Mouse (Mus musculus): ENCODE measurements around the gene Gm37240. TPM values are rescaled to one million over a fixed set of nuclear protein-coding genes. Genes with fewer than 3 reads are reported as not detected.

Gm37240 gene
- total RNA-seq, 2 experiments from 2014 or later = 0.66 to 1.3 TPM

DNA sequence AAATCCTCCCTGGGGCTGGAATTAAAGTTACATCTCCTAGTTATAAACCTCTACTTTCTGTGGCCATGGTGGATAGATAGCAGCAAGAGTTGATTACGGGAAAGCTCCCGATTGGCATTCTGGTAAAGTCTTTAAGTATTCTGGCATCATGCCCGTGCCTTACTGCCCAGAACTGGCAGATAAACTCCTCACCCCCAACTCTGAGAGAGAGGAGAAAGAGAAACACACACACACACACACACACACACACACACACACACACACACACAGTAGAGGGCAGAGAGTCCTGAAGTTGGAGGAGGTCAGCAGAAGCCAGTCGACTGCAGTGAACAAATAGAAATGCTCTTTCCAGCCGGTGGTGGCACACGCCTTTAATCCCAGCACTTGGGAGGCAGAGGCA lies 1250.2 kb downstream of the Gm37240 start:
- intact Hi-C loops (cut with DNase I) = no loop called here
- DNase-seq (ENCODE audit: low spot score in 2 of 2) = no peak

DNA sequence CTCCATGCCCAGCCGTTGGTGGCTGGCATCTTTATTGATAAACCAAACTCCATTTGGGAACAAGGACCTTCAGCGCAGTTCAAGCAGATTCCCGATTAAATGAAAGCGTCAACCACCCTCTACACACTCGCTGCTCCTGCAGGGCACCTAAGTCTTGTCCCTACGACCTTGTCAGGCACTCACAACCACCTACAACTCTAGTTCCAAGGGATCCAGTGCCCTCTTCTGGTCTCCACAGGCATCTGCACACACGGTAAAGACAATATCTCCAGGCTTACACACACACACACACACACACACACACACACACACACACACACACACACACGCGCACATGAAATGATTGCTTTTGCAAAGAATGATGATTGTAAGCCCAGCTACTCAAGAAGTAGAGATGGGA lies 1255.7 kb downstream of the Gm37240 start:
- intact Hi-C loops (cut with DNase I) = no loop called here
- no peak for DNase-seq (ENCODE audit: low spot score in 2 of 2)

DNA sequence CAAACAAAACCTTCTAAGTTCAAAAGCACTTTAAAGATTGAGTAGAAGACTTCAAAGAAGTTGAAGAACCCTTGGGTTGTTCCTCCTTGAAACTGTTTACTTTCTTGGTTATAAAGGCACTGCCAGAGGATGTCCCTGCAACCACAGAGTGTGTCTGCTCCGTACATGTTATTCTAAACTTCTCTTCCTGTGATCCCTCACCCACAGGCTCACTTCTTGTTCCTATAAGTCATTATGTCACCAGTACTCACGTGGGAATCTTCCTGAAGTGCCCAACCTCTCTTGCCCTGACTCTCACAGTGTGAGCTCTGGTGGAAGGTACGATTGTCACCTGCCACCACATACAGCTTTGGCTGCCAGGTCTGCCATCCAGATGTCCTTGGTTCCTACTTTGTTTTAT lies 1265.3 kb downstream of the Gm37240 start:
- intact Hi-C loops (cut with DNase I) = no loop called here

DNA sequence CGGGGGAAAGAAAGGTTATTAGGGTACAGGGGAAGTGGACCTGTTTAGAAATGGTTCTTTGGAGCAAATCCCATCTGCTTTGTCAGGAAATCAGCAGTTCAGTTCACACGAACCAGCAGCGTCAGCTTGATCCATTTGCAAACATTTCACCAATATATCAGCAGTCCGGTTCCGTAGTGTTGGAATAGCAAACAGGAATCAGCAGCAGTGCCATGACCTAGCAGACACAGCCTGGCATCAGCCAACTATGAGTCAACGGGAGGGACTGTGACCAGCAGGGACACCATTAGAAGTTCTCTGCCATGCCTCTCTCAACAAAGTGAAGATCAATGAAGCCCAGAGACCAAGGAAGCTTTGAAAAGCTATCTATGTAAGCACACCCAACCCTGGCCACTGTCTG lies 1267.6 kb downstream of the Gm37240 start:
- intact Hi-C loops (cut with DNase I) = loop anchor here (10.0 kb wide), 2 partner anchors 225 to 265 kb away; no protein-coding TSS in a partner anchor
- no peak for DNase-seq (ENCODE audit: low spot score in 2 of 2)

More for the DNA sequence above, 1265.3 kb downstream of the Gm37240 start:
- no peak for DNase-seq (ENCODE audit: low spot score in 2 of 2)

DNA sequence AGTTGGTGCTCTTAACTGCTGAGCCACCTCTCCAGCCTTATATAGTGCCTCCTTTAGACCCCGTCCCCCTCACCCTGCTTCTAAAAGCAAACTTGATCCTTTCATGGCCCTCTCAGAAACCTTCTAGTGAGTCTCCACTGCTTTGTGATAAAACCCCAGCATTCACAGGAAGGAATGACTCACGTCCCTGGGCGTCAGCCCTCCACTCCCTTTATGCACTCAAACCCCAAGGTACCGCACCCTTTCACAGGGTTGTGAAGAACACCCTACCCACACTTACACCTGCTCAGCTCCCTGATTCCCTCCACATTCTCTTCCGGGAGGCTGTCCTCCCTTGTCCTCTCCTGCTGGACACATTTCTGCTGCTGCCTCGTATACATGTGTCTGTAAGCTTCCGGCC lies 1268.3 kb downstream of the Gm37240 start:
- DNase-seq (ENCODE audit: low spot score in 2 of 2) = no peak
- intact Hi-C loops (cut with DNase I) = loop anchor here (10.0 kb wide), 2 partner anchors 226 to 266 kb away; no protein-coding TSS in a partner anchor

DNA sequence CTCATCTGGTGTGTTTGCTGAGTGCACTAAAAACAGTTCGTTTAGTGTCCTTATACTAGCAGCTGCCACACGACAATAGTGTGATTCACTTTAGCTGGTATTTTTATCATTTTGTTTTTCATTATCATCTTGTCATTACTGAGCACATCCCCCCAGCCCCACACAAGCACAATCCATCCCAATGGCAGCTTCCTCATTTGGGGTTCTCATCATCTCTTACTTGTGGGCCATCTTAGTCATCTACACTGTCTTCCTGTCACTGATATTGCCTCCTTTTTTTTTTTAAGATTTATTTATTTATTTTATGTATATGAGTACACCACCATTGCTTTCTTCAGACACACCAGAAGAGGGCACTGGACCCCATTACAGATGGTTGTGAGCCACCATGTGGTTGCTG lies 1268.7 kb downstream of the Gm37240 start:
- DNase-seq (ENCODE audit: low spot score in 2 of 2) = no peak
- intact Hi-C loops (cut with DNase I) = loop anchor here (10.0 kb wide), 2 partner anchors 226 to 266 kb away; no protein-coding TSS in a partner anchor

DNA sequence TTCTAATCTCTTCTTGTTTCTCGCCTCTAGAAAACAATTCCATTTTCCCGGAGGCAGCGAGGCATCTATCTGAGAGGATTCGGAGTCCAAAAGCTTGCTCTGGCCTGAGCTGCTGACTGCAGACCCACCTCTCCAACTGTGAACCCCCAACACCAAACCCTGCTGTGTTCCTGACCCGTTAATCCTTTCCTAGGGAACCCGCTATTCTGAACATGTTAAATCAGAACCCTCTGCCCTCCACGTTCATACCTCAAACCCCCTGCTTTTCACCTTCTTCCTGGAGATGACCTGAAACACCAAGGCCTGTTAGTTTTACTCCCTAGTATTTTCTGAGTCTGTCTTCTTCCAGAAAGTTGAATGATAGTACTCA lies 1271.5 kb downstream of the Gm37240 start:
- no peak for DNase-seq (ENCODE audit: low spot score in 2 of 2)
- intact Hi-C loops (cut with DNase I) = loop anchor here (10.0 kb wide), 2 partner anchors 229 to 269 kb away; no protein-coding TSS in a partner anchor

DNA sequence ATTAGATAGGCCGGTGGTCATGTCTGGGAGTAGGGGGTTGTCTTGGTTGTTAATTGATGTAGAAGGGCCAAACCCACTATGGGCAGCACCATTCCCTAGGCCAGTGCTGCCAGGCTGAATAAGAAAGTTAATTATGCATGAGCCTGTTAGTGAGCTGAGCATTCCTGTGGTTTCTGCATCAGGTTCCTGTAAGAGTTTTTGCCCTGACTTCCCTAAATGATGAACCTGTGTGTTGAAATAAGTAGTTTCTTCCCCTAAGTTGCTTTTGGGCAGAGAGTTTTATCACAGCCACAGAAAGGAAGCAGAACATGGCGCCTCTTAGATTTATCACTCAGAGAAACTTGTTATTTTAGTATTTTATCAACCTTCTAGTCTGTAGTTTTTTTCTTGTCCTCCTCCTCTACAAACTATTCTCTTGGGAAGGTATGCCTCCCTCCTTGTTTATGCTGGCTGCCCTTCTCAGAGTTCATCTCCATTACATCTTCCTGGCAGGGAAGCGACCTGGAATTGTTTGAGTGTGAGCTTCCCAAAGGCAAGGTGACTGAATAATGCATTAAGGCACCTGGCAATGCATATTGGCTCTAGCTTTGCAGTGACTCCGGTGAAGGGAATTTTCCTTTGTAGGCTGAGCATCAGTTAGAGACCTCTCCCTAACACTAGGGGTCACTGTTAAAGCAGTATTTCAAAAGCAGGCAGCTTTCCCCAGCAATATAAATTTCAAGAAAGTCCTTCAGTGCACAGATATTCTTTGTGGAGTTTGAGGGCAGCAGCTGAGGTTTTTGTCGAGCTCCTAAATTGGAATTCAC lies 1272.1 kb downstream of the Gm37240 start:
- intact Hi-C loops (cut with DNase I) = loop anchor here (10.0 kb wide), 2 partner anchors 230 to 270 kb away; no protein-coding TSS in a partner anchor
- no peak for DNase-seq (ENCODE audit: low spot score in 2 of 2)

DNA sequence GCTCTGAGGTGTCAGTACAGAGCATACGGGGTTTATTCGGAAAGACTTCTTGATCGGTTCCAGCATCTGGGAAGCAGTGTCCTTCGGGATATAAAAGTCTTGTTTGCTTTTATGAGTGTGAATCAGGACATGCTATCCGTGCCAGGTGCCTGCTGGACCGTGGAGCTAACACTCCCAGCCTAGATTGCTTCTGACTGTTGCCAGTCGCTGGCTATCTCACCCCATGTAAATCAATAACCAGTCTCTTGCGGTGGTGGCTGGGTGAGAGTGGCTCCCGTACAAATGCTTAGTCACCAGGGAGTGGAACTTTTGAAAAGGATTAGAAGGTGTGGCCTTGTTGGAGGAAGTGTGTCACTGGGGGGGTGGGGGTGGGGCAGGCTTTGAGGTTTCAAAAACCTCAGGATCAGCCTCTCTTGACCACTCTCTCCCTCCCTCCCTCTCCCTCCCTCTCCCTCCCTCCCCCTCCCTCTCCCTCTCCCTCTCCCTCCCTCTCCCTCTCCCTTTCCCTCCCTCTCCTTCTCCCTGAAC lies 1277.1 kb downstream of the Gm37240 start:
- intact Hi-C loops (cut with DNase I) = loop anchor here (10.0 kb wide), 2 partner anchors 235 to 275 kb away; no protein-coding TSS in a partner anchor
- no peak for DNase-seq (ENCODE audit: low spot score in 2 of 2)

DNA sequence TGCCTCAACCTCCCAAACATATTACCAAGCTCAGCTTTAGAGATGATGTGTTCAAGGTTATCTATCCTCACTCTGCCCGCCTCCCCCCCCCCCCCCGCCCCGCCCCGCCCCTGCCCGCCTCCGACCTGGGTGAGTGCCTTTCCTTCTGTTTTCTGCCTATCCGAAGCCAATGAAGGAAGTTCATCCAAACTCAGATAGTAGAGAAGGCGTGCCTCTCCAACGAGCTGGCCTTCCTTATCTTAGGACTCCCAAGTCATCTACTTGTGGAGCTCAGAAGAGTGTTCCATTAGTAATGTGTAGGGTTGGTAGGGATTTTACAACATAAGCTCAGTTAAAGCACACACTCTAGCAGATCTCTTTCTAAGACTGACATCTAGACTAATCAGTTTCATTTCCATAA lies 1284.1 kb downstream of the Gm37240 start:
- intact Hi-C loops (cut with DNase I) = no loop called here
- DNase-seq (ENCODE audit: low spot score in 2 of 2) = no peak

DNA sequence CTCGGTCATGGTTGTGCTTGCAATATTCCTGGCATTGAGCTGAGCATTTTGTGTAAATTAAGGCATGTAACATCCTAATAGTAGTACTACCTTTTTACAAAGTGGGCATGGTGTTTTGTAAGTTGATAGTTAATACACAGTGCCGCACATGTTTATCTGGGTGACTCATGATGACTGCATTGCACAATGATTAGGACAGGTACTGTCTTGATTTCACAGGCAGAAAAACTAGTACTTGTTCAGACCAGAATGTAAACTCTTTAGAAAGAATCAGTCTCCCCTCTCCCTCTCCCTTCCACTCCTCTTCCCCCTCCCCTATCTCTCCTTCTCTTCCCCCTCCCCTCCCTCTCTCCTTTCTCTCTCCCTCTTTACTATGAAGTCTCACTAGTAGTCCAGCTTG lies 1284.6 kb downstream of the Gm37240 start:
- intact Hi-C loops (cut with DNase I) = no loop called here
- DNase-seq (ENCODE audit: low spot score in 2 of 2) = no peak

DNA sequence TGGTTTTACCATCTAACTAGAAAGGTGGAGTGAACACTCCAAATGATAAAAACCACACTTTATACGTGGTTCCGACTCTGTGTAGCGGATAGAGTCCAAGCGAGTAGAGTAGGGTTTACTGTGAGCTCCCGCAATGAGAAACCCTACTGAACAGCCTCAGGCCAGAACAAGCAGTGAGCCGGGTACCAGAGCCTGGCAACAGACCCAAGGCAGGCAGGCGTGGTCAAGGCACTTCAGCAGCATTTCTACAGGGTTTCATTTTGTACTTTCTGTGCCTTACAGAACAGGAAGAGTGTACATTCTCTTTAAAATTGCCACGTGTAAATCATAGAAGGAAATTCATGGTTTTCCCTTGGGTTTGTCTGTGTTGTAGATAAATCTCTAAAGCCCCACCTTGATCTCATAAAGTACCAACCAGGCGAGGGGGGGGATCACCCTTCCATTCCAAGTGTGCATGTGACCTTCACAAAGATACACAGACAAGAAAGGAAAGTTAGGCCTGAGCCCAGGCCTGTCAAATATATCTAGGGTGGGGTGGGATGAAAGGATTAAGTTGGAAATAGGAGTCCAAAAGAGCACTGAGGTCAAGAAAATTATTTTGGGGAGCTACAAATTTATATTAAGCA lies 1285.3 kb downstream of the Gm37240 start:
- intact Hi-C loops (cut with DNase I) = no loop called here
- DNase-seq (ENCODE audit: low spot score in 2 of 2) = no peak

DNA sequence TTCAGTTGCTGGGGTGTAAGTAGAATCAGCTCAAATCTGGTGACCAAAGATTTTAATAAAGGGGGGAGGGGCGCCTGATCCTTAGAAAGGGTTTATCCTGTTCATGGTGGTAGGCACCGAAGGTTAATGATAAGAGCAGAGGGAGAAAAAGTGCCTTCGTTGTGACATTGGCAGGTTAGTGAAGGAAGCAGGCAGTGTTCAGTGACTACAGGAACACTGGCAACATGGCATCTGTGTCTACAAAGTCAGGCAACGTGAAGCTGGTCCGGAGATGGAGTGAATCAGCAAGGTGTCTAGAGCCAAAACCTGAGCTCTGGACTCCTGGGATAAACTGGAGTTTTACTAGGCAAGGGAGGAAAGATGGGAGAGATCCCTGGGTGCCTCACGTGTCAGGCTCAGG lies 1288.6 kb downstream of the Gm37240 start:
- no peak for DNase-seq (ENCODE audit: low spot score in 2 of 2)
- intact Hi-C loops (cut with DNase I) = no loop called here

DNA sequence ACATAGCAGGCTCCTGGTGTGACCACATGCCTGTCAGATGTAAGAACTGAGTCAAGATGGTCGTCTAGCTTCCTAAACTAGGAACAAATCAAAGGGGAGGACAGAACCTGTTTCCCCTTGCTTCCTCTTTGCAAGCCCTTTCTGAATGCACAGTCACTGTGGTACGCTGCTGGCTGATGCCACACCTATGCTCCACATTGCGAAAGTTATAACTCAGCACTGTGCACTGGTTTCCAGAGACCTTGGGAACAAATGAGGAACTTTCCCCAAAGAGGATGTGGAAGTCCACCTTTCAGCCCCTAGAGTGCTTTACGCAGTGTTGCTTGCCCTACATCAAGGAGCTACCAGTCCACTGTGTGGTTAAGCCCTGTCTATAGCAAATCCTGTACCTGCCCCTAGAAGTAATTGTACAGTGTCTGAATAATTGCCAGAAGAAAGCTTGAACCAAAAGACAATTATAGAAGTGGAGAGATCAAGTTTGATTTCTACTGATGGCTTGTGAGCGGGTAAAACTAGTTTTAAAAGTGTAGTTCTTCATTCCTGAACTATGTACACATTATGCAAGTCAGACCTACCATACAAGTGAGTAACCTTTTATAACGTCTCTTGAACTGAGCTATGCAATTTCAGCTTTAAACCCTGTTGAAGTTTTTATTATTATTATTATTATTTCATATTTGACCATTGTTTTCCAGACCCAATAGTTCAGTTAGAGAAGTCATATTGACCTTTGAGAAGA lies 1289.2 kb downstream of the Gm37240 start:
- intact Hi-C loops (cut with DNase I) = no loop called here
- DNase-seq (ENCODE audit: low spot score in 2 of 2) = no peak

DNA sequence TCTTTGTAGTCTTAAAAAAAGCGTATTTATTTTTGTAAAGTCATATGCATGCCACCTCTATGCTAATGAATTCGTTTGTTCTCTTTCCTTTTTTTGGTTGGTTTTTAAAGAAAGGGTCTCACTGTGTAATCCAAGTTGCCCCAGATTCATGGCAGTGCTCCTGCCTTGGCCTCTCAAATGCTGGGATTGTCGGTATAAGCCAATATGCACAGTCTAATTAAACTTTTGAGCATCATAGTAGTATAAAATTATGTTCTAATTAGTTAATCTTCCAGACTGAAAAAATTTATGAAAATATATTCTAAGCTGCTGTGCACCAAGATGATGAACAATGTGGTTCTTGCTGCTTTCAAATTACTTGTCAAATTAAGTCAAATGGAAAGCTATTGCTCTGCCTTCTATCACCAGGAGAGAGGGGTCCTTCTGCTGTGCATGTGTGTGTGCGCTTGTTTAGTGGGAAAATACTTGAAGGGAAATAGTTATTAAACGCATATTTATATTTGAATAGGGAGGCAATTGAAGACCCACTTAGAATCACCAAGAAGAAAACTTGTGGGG lies 1291.6 kb downstream of the Gm37240 start:
- intact Hi-C loops (cut with DNase I) = no loop called here
- no peak for DNase-seq (ENCODE audit: low spot score in 2 of 2)

DNA sequence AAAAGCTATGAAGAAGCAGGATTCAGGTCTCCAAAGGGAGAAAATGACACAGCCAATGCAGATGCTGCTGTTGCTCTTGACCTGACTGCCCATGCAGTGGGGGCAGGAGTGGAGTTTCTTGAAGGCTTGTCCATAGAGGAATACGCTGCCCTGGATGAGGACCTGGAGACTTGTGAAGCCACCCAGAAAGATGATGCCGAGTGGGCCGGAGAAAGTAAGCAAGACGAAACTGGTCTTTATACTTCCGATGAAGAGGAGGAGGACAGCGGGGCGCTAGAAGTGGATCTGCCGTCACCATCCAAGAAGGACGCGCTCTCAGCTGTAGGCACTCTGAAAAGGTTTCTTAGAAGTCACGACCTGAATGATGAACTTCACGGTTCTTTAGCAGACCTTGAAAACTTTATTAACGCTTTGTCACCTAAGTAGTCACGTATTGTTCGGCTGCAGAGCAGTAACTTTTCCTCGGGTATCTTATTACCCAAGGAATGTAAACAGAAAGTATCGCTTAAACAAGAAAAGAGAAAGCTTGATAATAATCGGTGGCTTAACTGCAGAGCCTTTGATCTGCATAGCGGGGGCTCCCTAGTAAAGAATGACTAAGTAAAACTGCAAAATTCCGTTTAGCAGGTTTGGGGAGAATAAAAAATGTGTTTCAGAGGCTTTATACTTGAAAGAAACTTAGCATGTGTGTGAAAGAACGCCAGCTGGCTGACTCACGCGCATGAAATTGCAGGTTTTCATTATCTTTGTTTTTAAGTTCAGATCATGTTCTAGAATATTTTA lies 1292.2 kb downstream of the Gm37240 start:
- peak; percentile 38 to 45 for DNase-seq (ENCODE audit: low spot score in 2 of 2)
- intact Hi-C loops (cut with DNase I) = no loop called here

DNA sequence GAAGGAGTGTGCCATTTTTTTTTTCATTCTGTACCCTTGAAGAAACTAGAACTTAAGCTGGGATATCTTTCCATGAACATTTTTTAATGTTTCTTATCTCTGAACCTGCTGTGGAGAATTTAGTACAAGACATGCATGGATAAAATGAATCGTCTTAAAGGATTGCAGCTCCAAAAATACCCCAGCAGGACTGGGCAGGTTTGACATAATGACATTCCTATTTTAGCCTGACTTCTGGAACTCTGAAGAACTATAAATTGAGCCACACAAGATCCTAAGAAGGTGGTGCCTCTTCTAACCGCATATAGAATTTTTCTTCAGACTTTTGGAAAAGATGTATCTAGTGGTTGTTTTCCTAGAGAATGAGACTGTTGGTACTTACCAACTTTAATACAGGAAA lies 1294.0 kb downstream of the Gm37240 start, which contains the start of gene Tigd4:
Gene Tigd4, plus strand, starts transcription at position 301 of the 400 bp plus-strand sequence.
- DNase-seq (ENCODE audit: low spot score in 2 of 2) = no peak
- intact Hi-C loops (cut with DNase I) = no loop called here

DNA sequence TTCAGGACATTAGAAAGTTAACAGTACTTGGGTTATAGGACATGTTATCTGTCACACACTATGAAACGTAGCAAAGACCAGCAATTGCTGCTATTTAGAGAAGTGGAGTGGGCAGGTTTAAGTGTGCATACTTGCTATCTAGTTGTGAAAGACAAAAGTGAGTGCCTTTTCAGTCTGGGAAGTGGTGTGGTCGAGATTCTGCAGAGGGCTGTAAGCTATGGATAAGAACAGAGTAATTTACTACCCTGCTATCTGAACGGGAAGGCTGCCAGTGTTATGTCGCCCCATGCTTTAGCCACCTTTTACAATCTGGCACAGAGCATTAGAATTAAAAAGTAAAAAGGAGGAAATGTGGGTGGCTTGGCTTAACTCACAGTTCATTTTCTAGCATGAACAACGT lies 1300.6 kb downstream of the Gm37240 start:
- DNase-seq (ENCODE audit: low spot score in 2 of 2) = no peak
- intact Hi-C loops (cut with DNase I) = no loop called here

DNA sequence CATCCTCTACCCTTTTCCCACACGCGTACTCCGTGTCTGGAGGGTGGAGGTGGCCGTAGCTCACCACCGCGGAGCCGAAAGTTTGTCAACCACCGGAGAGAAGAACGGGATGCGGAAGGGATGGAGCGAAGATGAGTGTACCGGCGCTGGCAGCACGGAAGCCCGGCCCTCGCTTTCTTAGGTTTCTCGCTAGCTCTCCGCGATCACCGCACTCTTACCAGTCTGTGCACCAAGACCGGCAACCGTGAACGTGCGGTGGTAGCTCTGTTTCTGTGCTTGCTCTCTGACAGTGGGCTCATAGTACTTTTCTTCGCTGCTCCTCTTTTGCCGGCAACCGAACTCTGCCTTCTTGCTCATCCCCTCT lies 1304.4 kb downstream of the Gm37240 start:
- DNase-seq (ENCODE audit: low spot score in 2 of 2) = no peak
- intact Hi-C loops (cut with DNase I) = no loop called here

All from left cerebral cortex, postnatal 36 days (tissue).